Mouse (Mus musculus): ENCODE measurements around the gene Cmah. TPM values are rescaled to one million over a fixed set of nuclear protein-coding genes. Genes with fewer than 3 reads are reported as not detected.
A peak's percentile ranks its signal among the peaks of the same experiment; 100 is the strongest.

Gene Cmah
- 1.9 and 2.2 TPM in 2 replicates for polyA plus RNA-seq (2016; fragmentation: Nextera tagmentation; extraction: Ambion mirVana)

DNA sequence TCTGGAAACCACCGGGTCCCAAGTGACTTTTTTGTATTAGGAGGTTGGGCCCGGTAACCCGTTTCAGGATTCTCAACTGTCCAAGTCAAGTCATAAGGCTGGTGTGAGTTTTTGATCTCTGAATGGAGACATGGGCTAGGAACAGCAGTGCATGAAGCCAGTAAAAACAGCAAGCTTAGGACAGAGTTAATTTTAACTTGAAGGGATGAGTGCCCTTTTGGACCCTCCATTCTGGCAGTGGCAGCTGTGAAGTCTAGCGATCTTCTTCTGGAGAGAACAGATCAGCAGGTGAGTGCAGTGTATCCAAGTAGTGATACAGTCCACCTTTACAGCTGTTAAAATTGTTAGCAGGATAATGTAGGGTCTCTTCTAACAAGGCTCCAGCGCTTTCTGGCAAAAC is at the start of gene Cmah:
Cmah (plus strand) TSS at position 204 of the 400 bp plus-strand sequence.
- Histone ChIP-seq H3K9ac (no peak within 1 kb of the TSS), H3K36me3 (no peaks in the 10 kb centered on the region), H3K9me3 (replicated peaks) (no peaks in the 10 kb centered on the region), H3K4me3 (no peak within 1 kb of the TSS), H3K4me2 (no peak within 1 kb of the TSS), H3K27ac (no peak within 1 kb of the TSS), H3K27me3 (replicated peaks) (peaks cover 14% of the 10 kb centered on the region; the same call in 1 of the 2 replicates), H3K4me1 (no peaks in the 10 kb centered on the region)
- 66% methylated on average over 5 of the region's 5 CpGs for WGBS (ENCODE audit: insufficient replicate concordance)
- no peak for ATAC-seq

GRCm38 (mm10) chr13:24279407-24279761 is 47.8 kb upstream of the Cmah start:
- WGBS (ENCODE audit: insufficient replicate concordance): 59% methylated on average over 11 of the region's 11 CpGs
- Histone ChIP-seq H3K9ac (no peak overlapping the region), H3K4me1 (peaks cover 23% of the 10 kb centered on the region), H3K36me3 (no peaks in the 10 kb centered on the region), H3K27ac (no peak overlapping the region), H3K27me3 (replicated peaks) (peaks cover 53% of the 10 kb centered on the region), H3K9me3 (replicated peaks) (no peaks in the 10 kb centered on the region), H3K4me2 (peak overlapping the region; percentile 79), H3K4me3 (peak overlapping the region; percentile 64)
- no peak for ATAC-seq

DNA sequence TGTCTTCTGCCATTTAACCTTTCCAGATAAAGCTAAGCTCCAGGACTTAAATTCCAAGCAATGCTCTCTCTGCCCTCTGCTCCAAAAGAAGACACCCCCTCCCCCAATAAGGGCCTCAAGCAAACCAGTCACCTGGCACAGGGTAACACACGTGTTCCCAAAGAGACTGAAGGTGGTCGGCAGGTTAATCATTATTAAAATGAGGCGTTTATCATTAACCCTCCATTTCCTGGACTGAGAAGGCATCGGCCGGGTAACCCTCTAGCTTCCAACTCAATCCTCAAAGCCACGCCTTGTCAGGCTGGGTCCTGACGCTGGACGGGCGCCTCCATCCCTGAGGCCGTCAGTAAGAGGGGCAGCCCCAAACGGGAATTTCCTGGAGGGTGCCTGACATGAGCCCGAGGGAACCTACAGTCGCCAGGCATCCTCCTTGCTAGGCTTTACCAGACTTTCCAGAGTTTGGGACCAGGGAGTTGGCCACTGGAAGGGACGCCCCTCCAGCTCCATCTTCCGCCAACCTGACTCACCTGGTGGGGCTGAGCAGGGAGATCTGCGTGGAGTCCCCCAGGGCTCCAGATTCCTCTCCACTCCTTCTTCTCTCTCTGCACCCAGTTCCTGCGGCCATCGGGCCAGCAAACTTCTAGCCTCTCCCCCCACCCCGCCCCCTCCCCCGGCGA is 47.3 kb upstream of the Cmah start:
- Histone ChIP-seq H3K27ac (no peak overlapping the region), H3K27me3 (replicated peaks) (peaks cover 53% of the 10 kb centered on the region)

DNA sequence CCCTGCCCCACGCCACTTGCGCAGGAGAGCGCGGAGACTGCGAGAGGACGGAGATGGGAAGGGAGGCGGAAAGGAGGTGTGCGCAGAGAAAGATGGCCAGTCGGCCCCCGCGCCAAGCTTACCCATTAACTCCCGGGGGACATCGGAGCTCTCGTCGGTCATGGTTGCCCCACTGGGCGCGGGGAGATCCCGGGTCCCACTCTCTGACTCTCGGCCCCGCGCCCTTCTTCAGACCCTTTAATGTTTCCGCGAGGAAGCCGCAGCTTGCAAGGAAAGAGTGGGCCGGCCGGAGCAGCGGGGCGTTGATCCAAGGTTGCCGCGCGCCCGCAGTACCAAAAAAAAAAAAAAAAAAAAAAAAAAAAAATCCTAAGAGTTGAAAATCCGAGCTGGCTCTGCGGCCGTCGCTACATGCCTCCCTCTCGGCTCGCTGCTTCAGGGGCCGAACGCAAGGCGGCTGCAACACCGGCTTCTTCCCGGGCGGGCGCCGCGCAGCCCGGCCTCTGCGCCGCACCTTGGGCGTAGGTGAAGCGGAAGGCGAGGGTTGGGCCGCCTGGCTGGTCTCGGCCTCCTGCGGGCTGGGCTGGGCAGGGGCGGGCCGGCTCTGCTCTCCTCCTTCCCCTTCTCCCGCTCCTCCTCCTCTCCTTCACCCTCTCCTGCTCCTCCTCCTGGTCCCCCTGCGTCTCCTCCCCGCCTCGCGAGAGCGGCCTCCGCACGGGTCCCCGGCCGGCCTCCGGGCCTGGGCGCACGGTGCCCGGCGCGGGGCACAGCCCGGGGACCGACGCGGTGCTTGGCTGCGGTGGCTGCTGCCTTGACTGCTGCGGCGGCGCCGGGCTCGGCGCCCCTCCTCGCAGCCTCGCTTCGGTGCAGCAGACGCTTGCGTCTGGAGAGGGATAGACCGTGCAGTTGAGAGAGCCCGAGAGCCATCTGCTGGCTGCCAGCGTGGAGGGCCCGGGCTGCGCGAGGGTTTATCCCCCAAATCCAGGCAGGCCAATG is 46.5 kb upstream of the Cmah start, which contains the start of gene Carmil1:
Carmil1 (minus strand) TSS at position 357 of the 993 bp plus-strand sequence.
- Histone ChIP-seq H3K9me3 (replicated peaks) (no peaks in the 10 kb centered on the region), H3K27ac (0 out of 2 replicates have a peak within 1 kb of the TSS, but pooled peaks have one; percentile 23), H3K4me3 (peak within 1 kb of the TSS; percentile 64), H3K4me2 (peak within 1 kb of the TSS; percentile 79), H3K27me3 (replicated peaks) (peaks cover 53% of the 10 kb centered on the region), H3K9ac (peak within 1 kb of the TSS; percentile 53), H3K36me3 (no peaks in the 10 kb centered on the region), H3K4me1 (peaks cover 23% of the 10 kb centered on the region)
- WGBS (ENCODE audit: insufficient replicate concordance): under 1% methylated on average over 96 of the region's 96 CpGs
- peak; percentile 90 for ATAC-seq

More for the DNA sequence above, 47.3 kb upstream of the Cmah start:
- peaks cover 23% of the 10 kb centered on the region for H3K4me1 ChIP-seq
- peak overlapping the region; percentile 79 for H3K4me2 ChIP-seq
- H3K9ac ChIP-seq: peak overlapping the region; percentile 53; the same call in 1 of the 2 replicates
- no peak for ATAC-seq
- no peaks in the 10 kb centered on the region for H3K36me3 ChIP-seq
- WGBS (ENCODE audit: insufficient replicate concordance): 9% methylated on average over 21 of the region's 21 CpGs
- peak overlapping the region; percentile 64 for H3K4me3 ChIP-seq
- no peaks in the 10 kb centered on the region for H3K9me3 ChIP-seq (replicated peaks)

- H3K9me3 ChIP-seq (replicated peaks): no peaks in the 10 kb centered on the region
- H3K9ac ChIP-seq: no peak overlapping the region
- H3K36me3 ChIP-seq: no peaks in the 10 kb centered on the region
- peaks cover 8% of the 10 kb centered on the region; the same call in 1 of the 2 replicates for H3K27me3 ChIP-seq (replicated peaks)
- 77% methylated on average over 2 of the region's 2 CpGs for WGBS (ENCODE audit: insufficient replicate concordance)
- no peaks in the 10 kb centered on the region for H3K4me1 ChIP-seq
- H3K27ac ChIP-seq: no peak overlapping the region
- ATAC-seq: no peak
- H3K4me3 ChIP-seq: no peak overlapping the region
- H3K4me2 ChIP-seq: no peak overlapping the region
Measured at GRCm38 (mm10) chr13:24287381-24287780, 39.8 kb upstream of the Cmah start.

GRCm38 (mm10) chr13:24297252-24297651 is 30.0 kb upstream of the Cmah start:
- peaks cover 19% of the 10 kb centered on the region for H3K27me3 ChIP-seq (replicated peaks)
- 9% methylated on average over 4 of the region's 4 CpGs for WGBS (ENCODE audit: insufficient replicate concordance)
- no peak for ATAC-seq
- H3K4me1 ChIP-seq: no peaks in the 10 kb centered on the region
- H3K4me2 ChIP-seq: no peak overlapping the region
- H3K27ac ChIP-seq: no peak overlapping the region
- H3K4me3 ChIP-seq: no peak overlapping the region
- H3K36me3 ChIP-seq: no peaks in the 10 kb centered on the region
- H3K9ac ChIP-seq: no peak overlapping the region
- no peaks in the 10 kb centered on the region for H3K9me3 ChIP-seq (replicated peaks)

DNA sequence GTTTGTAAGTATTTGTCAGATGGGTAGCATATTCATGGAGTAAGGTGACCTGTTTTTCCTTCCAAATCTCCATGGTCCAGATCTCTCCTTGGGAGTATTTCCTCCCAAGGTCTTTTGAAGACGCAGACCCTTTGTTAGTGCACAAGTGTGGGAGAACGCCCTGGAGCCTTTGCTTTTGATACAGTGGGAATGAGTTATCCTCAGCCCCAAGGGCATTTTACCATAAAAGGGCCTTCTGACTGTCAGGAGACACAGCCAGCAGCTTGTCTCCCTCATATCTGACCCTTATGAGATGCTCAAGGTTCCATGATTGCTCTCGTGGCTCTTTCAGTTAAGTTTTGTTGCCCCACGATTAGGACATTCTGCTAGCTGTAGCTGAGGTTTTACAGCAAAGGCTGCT is 21.7 kb upstream of the Cmah start:
- H3K4me2 ChIP-seq: no peak overlapping the region
- WGBS (ENCODE audit: insufficient replicate concordance): 62% methylated on average over 4 of the region's 4 CpGs
- H3K9me3 ChIP-seq (replicated peaks): no peaks in the 10 kb centered on the region
- H3K27me3 ChIP-seq (replicated peaks): no peaks in the 10 kb centered on the region
- H3K27ac ChIP-seq: no peak overlapping the region
- H3K36me3 ChIP-seq: no peaks in the 10 kb centered on the region
- no peak for ATAC-seq
- no peak overlapping the region for H3K9ac ChIP-seq
- H3K4me3 ChIP-seq: no peak overlapping the region
- peaks cover 11% of the 10 kb centered on the region for H3K4me1 ChIP-seq

DNA sequence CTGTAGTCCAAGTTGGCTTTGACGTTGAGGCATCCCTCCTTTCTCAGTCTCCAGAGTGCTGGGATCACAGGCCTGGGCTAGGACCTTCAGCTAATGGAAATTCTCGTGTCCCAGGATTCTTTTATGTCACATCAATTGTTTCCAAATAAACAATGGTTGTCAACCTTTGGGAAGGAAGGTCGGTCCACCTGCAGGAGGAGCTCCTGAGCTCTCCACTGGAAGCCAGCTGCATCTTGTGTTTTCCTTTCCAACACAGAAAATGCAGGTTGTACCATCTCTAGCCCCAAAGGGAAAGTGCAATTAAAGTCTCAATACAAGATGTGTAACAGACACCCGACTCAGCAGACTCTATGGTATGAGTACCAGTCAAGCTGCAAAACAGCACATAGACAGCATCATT is 21.0 kb upstream of the Cmah start:
- H3K27ac ChIP-seq: no peak overlapping the region
- WGBS (ENCODE audit: insufficient replicate concordance): 49% methylated on average over 4 of the region's 4 CpGs
- H3K4me3 ChIP-seq: no peak overlapping the region
- H3K9me3 ChIP-seq (replicated peaks): no peaks in the 10 kb centered on the region
- no peak overlapping the region for H3K4me2 ChIP-seq
- no peak overlapping the region for H3K9ac ChIP-seq
- ATAC-seq: no peak
- no peaks in the 10 kb centered on the region for H3K27me3 ChIP-seq (replicated peaks)
- H3K4me1 ChIP-seq: peaks cover 19% of the 10 kb centered on the region
- H3K36me3 ChIP-seq: no peaks in the 10 kb centered on the region

DNA sequence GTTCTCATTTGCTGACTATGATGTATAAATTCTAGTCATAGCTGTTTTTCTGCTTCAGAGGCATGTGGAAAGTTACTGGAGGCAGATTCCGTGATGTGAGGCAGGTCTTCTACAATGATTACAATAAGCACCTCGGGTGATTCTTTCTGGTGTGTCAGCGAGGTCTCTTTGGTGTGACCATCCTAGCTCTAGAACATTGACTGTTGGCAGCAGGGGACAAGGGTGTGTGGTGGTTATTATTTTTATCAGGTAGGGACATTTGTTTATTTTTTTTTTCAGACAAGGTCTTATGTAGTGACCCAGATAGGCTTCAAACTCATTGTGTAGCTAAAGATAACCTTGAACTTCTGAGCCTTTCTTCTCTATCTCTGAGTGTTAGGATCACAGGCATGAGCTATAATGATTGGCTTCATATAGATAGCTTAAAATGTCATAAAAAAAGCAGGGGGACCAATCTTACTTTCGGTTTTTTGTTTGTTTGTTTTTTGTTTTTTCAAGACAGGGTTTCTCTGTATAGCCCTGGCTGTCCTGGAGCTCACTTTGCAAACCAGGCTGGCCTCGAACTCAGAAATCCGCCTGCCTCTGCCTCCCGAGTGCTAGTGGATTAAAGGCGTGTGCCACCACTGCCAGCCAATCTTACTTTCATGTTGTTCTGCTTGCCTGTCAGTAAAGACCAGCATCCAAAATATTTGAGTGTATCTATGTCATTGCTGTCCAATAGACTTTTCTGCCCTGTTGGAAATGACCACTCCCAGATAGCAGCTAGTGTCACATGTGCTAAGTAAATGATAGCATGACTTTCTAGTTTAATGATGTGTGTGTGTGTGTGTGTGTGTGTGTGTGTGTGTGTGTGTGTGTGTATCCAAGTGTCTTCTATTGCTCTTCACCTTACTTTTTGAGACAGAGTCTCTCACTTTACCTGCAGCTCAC is 15.9 kb upstream of the Cmah start:
- no peaks in the 10 kb centered on the region for H3K36me3 ChIP-seq
- no peaks in the 10 kb centered on the region for H3K9me3 ChIP-seq (replicated peaks)
- H3K4me1 ChIP-seq: peaks cover 29% of the 10 kb centered on the region
- H3K4me3 ChIP-seq: no peak overlapping the region
- peak overlapping the region; percentile 23 for H3K4me2 ChIP-seq
- ATAC-seq: peak; percentile 87
- no peaks in the 10 kb centered on the region for H3K27me3 ChIP-seq (replicated peaks)
- peak overlapping the region; percentile 66 for H3K27ac ChIP-seq
- WGBS (ENCODE audit: insufficient replicate concordance): 48% methylated on average over 8 of the region's 8 CpGs
- H3K9ac ChIP-seq: no peak overlapping the region

GRCm38 (mm10) chr13:24316563-24316962 is 10.6 kb upstream of the Cmah start:
- H3K9me3 ChIP-seq (replicated peaks): no peaks in the 10 kb centered on the region
- H3K4me3 ChIP-seq: no peak overlapping the region
- no peak for ATAC-seq
- H3K27ac ChIP-seq: no peak overlapping the region
- H3K27me3 ChIP-seq (replicated peaks): no peaks in the 10 kb centered on the region; the same call in 1 of the 2 replicates
- 58% methylated on average over 3 of the region's 3 CpGs for WGBS (ENCODE audit: insufficient replicate concordance)
- no peaks in the 10 kb centered on the region for H3K36me3 ChIP-seq
- peaks cover 7% of the 10 kb centered on the region for H3K4me1 ChIP-seq
- no peak overlapping the region for H3K4me2 ChIP-seq
- no peak overlapping the region for H3K9ac ChIP-seq

DNA sequence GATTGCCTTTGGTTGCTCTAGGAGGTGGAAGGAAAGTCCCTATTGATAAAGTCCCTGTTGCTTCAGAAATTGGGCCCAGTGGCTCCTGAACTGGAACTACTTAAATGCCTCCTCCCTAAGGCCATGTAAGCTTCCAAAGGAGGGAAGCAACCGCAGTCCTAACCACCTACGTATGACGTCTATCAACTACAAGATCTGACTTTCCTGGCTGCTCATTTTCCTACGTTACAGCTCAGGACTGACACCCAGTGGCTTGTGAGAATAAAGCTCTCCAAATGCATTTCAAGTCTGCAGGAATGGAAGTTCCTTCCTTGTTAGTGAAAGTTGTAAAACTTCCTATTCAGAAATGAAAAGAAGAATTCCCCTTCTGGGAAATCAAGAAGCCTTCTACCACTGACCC is 8.6 kb upstream of the Cmah start:
- Histone ChIP-seq H3K9me3 (replicated peaks) (no peaks in the 10 kb centered on the region), H3K4me2 (no peak overlapping the region), H3K27me3 (replicated peaks) (peaks cover 6% of the 10 kb centered on the region; the same call in 1 of the 2 replicates), H3K9ac (no peak overlapping the region), H3K27ac (no peak overlapping the region), H3K4me1 (no peaks in the 10 kb centered on the region), H3K4me3 (no peak overlapping the region), H3K36me3 (no peaks in the 10 kb centered on the region)
- WGBS (ENCODE audit: insufficient replicate concordance): 21% methylated on average over 4 of the region's 4 CpGs
- no peak for ATAC-seq
